Mouse (Mus musculus) embryonic stem cell, embryonic (primary cell): ENCODE data around the gene Malsu1.

Experiments
- CTCF ChIA-PET, 4 experiments: fragments of 300-600 bp in 2 of 4; fragments of 350-600 bp in 2 of 4; sonication (Branson Sonifier 250); formaldehyde crosslinking; loops; one replicate each; lab custom pipeline; 2022; ENCODE audit warnings: inconsistent platforms in 2 of 4; lab: Charles Lee
- POLR2A ChIA-PET, 4 experiments: fragments of 300-600 bp in 2 of 4; fragments of 350-600 bp in 2 of 4; sonication (Branson Sonifier 250); formaldehyde crosslinking; loops; one replicate each; lab custom pipeline; 2022; ENCODE audit warnings: antibody characterized with exemption in 4 of 4, inconsistent platforms in 1 of 4; lab: Charles Lee

Malsu1 gene

GRCm38 (mm10) chr6:49050677-49051410 lies 22.8 kb upstream of the Malsu1 start:
- ChIA-PET POLR2A (interaction anchor here in 1 of 4 experiments (1.3 kb wide), 1 partner anchor 27 kb away, joined by 3 read pairs; no protein-coding TSS in a partner anchor), CTCF (interaction anchor here in 1 of 4 experiments (2.4 kb wide), 1 partner anchor 11 kb away, joined by 5 read pairs; no protein-coding TSS in a partner anchor)

GRCm38 (mm10) chr6:49052191-49052590 lies 21.4 kb upstream of the Malsu1 start:
- CTCF ChIA-PET = interaction anchor here in 1 of 4 experiments (0.6 kb wide), 1 partner anchor 138 kb away, joined by 3 read pairs; no protein-coding TSS in a partner anchor

GRCm38 (mm10) chr6:49055256-49055733 lies 18.3 kb upstream of the Malsu1 start:
- ChIA-PET POLR2A (interaction anchor here in 1 of 4 experiments (0.6 to 1.0 kb wide), 3 partner anchors 13 to 178 kb away, joined by 3 read pairs; no protein-coding TSS in a partner anchor), CTCF (interaction anchor here in 1 of 4 experiments (1.0 kb wide), 1 partner anchor 18 kb away, joined by 3 read pairs; the partner anchor contains the start of gene Malsu1)

More at GRCm38 (mm10) chr6:49052191-49052590, 21.4 kb upstream of the Malsu1 start:
- POLR2A ChIA-PET = no interaction called here

GRCm38 (mm10) chr6:49056009-49056408 lies 17.6 kb upstream of the Malsu1 start:
- ChIA-PET CTCF (interaction anchor here in 2 of 4 experiments (0.8 to 2.1 kb wide), 4 partner anchors 18 to 429 kb away, joined by 3 to 8 read pairs (median 3); partner anchors contain the start of genes AI854703 (in 1 of the 2) and Malsu1 (in 1 of the 2)), POLR2A (interaction anchor here in 1 of 4 experiments (0.6 to 2.2 kb wide), 5 partner anchors 9 to 177 kb away, joined by 3 to 6 read pairs (median 3); no protein-coding TSS in a partner anchor)

DNA sequence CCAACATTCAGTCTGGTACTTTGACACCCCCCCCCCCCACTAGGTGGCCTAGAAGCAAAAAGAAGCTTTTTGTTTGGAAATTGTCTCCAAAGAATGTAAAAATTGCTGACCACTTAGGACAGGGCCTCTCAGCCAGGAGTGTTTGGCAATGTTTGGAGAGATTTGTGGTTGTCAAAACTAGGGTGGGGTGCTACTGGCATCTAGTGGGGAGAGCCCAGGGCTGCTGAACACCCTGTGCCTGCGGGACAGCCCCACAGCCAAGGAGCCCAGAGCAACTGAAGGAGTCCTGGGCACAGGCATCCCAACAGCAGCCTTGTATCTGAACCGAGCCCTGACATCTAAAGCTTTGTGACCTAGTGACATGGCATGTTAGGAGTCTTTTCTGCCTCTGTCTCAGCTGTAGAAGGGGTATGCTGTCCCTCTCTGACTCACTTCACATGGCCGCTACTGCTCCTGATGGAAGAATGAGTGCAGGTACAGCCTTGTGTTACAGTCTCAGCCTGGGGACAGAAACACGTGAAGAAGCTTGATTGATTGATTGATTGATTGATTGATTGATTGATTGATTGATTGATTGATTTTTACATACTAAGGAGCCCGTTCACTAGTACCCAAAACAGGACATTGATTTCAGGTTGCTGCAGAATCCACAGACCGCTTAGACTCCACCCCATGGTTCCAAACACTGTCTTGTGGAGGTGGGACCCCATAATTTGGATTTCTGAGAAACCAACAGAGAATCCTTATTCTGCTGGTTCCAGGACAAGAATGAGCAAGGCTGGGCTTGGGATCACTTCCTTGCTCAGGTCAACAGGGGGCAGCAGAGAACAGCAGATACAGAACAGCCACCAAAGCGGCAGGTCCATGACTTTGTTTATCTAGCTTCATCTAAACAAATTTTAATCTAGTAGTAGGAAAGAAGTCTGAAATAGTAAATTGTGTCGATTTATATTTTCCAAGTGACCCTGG lies 16.3 kb upstream of the Malsu1 start:
- ChIA-PET CTCF (interaction anchor here in 3 of 4 experiments (0.6 to 2.1 kb wide), 24 partner anchors 9 to 1242 kb away, joined by 3 to 12 read pairs (median 4); partner anchors contain the start of gene Fam221a (in 1 of the 3)), POLR2A (interaction anchor here (0.5 to 2.5 kb wide), 10 partner anchors 8 to 320 kb away, joined by 3 to 11 read pairs (median 3); partner anchors contain the start of gene Malsu1 (in 1 of the 4))

GRCm38 (mm10) chr6:49068361-49068760 lies 5.2 kb upstream of the Malsu1 start:
- CTCF ChIA-PET = interaction anchor here in 1 of 4 experiments (0.5 to 1.7 kb wide), 3 partner anchors 10 to 253 kb away, joined by 4 read pairs; no protein-coding TSS in a partner anchor

GRCm38 (mm10) chr6:49074117-49074490 lies 509 bp downstream of the Malsu1 start:
- ChIA-PET POLR2A (interaction anchor here (0.6 to 4.1 kb wide), 89 partner anchors 8 to 519 kb away, joined by 3 to 87 read pairs (median 4); partner anchors contain the start of genes Fam221a (in 2 of the 4), Gimap9 (in 1 of the 4) and Tra2a (in 1 of the 4)), CTCF (interaction anchor here in 3 of 4 experiments (0.7 to 1.7 kb wide), 6 partner anchors 15 to 214 kb away, joined by 3 to 4 read pairs (median 4); no protein-coding TSS in a partner anchor)

More at GRCm38 (mm10) chr6:49068361-49068760, 5.2 kb upstream of the Malsu1 start:
- POLR2A ChIA-PET = interaction anchor here in 2 of 4 experiments (0.6 to 1.6 kb wide), 3 partner anchors 31 to 158 kb away, joined by 3 to 6 read pairs (median 3); no protein-coding TSS in a partner anchor

DNA sequence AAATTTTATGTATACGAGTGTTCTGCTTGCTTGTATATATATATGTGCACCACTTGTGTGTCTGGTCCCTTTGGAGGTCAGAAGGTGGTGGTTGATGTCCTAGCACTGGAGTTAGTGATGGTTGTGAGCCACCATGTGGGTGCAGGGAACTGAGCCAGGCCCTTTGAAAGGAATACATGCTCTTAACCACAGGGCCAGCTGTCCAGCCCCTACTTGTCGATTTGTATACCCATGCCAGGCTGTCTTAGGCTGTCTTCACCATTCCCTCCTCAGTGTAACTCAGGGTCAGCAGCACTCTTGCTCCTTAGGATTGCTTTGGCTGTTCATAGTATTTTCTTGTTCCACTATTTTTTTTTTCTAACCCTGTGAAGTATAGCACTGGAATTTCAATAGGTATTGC lies 4.3 kb downstream of the Malsu1 start:
- CTCF ChIA-PET = no interaction called here

DNA sequence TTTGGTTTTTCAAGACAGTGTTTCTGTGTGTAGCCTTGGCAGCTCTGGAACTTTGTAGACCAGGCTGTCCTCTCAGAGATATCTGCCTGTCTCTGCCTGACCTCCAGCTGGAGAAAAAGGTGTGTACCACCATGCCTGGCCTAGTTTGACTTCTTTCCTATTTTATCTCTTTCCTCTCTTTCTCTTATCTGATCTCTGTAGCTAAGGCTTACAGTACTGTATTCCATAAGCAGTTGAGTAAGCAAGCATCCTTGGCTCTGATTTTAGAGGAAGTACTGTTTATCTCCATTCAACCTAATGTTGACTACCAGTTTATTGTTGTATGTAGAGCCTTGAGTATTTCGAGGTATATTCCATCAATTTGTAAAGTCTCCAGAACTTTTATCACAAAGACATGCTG lies 5.7 kb downstream of the Malsu1 start:
- POLR2A ChIA-PET = interaction anchor here in 3 of 4 experiments (0.7 to 14.4 kb wide), 4 partner anchors 16 to 139 kb away, joined by 3 to 232 read pairs (median 4); no protein-coding TSS in a partner anchor
- CTCF ChIA-PET = interaction anchor here in 1 of 4 experiments (0.7 kb wide), 1 partner anchor 1727 kb away, joined by 3 read pairs; no protein-coding TSS in a partner anchor

More for the DNA sequence above, 4.3 kb downstream of the Malsu1 start:
- POLR2A ChIA-PET = interaction anchor here in 1 of 4 experiments (1.2 kb wide), 1 partner anchor 140 kb away, joined by 3 read pairs; no protein-coding TSS in a partner anchor

DNA sequence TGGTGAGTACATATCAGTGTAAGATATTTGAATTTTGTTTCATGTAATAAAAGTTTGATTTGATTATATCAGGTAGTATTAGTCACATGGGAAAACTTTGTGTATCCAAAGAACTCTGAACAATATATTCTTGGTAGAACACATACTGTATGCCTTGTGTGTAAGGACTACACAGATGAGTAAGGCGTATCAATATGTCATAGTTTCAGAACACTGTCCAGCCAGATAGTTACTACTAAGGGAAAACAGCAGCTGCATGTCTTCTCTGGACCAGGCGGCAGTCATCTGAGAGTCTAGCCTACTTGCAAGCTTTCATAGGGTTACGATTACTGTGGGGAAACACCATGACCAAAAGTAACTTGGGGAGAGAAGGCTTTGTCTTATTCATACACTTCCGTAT lies 9.4 kb downstream of the Malsu1 start:
- ChIA-PET POLR2A (interaction anchor here in 3 of 4 experiments (0.9 to 14.4 kb wide), 10 partner anchors 8 to 79 kb away, joined by 3 to 232 read pairs (median 8); partner anchors contain the start of gene Malsu1 (in 3 of the 3)), CTCF (interaction anchor here in 2 of 4 experiments (0.7 to 1.1 kb wide), 2 partner anchors 16 to 75 kb away, joined by 3 read pairs; no protein-coding TSS in a partner anchor)

DNA sequence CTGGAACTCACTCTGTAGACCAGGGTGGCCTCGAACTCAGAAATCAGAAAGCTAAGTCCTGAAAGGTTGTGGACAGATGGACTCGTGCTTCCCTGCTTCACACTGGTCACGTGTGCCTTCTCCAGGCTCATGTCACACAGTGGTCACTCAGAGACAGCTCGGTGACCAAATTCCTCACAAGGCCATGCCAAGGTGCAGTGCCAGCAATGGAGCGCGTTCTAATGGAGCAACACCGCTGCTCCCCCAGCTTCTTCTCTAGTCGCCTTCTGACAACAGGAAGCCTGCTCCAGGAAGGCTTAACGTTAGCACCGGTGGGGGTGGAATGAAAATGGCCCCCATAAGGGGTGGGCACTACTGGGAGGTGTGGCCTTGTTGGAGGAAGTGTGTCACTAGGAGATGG lies 21.4 kb downstream of the Malsu1 start:
- ChIA-PET POLR2A (interaction anchor here in 3 of 4 experiments (0.6 to 11.9 kb wide), 29 partner anchors 8 to 596 kb away, joined by 3 to 232 read pairs (median 5); partner anchors contain the start of genes Malsu1 (in 3 of the 3) and Tra2a (in 1 of the 3)), CTCF (interaction anchor here in 1 of 4 experiments (0.6 to 1.0 kb wide), 3 partner anchors 33 to 268 kb away, joined by 3 to 5 read pairs (median 3); no protein-coding TSS in a partner anchor)

DNA sequence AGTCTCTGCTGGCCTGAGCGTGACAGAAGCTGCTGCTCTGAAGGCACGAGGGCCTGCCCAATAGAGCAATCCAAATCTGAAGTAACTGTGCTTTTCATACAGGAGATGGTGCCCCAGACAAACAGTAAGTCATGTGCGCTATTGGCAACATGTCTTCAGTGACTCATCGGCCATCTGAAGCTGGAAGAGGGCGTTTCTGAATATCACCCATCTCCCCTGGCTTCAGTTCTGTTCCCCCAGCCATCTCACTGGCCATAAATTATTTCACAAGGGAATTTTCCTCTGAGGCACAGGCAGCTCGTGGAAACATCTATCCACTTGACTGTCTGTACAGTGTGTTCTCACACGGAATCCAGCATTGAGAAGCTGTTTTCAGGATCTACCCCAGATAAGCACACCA lies 22.8 kb downstream of the Malsu1 start:
- ChIA-PET POLR2A (interaction anchor here in 3 of 4 experiments (0.6 to 11.9 kb wide), 25 partner anchors 8 to 167 kb away, joined by 3 to 232 read pairs (median 4); partner anchors contain the start of genes Malsu1 (in 2 of the 3) and Tra2a (in 1 of the 3)), CTCF (interaction anchor here in 1 of 4 experiments (0.6 kb wide), 1 partner anchor 15 kb away, joined by 5 read pairs; no protein-coding TSS in a partner anchor)

GRCm38 (mm10) chr6:49096933-49097461 lies 23.4 kb downstream of the Malsu1 start:
- CTCF ChIA-PET = interaction anchor here in 3 of 4 experiments (0.6 kb wide), 3 partner anchors 15 to 91 kb away, joined by 3 to 5 read pairs (median 5); no protein-coding TSS in a partner anchor
- POLR2A ChIA-PET = interaction anchor here (0.5 to 11.9 kb wide), 22 partner anchors 9 to 121 kb away, joined by 3 to 232 read pairs (median 4); partner anchors contain the start of gene Malsu1 (in 2 of the 4)

DNA sequence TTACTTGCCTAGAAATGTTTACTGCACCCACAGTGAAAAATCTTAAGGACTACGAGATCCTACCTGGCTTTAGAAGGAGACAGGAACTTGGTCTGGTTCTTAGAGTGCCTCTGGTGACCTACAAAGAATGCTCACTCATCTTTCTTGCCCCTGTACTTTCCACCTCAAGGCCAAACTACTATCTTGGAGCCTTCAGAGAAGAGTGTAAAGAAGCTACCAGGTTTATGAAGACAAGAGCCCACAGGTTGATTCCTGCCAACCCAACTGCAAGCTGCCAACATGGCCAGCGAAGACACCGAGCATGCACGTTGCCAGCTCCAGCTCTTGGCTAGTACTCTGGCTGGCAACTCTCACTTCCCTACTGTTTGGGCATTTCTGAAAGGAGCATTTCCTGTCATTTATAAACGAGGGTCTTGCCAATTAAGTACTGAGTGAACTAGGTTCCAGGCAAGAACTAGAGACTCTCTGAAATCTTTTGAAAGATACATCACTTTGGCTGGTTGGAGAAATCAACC lies 24.1 kb downstream of the Malsu1 start:
- CTCF ChIA-PET = interaction anchor here in 3 of 4 experiments (0.6 to 0.9 kb wide), 4 partner anchors 38 to 91 kb away, joined by 3 to 5 read pairs (median 3); no protein-coding TSS in a partner anchor
- POLR2A ChIA-PET = interaction anchor here (0.5 to 11.9 kb wide), 19 partner anchors 8 to 166 kb away, joined by 3 to 232 read pairs (median 4); partner anchors contain the start of genes Malsu1 (in 2 of the 4) and Tra2a (in 1 of the 4)

GRCm38 (mm10) chr6:49099086-49099485 lies 25.5 kb downstream of the Malsu1 start:
- POLR2A ChIA-PET = interaction anchor here in 3 of 4 experiments (0.5 to 11.9 kb wide), 79 partner anchors 8 to 269 kb away, joined by 3 to 232 read pairs (median 5); partner anchors contain the start of genes Fam221a (in 3 of the 3), Malsu1 (in 3 of the 3) and Tra2a (in 2 of the 3)
- CTCF ChIA-PET = interaction anchor here in 3 of 4 experiments (0.5 to 1.6 kb wide), 8 partner anchors 16 to 134 kb away, joined by 3 to 6 read pairs (median 4); no protein-coding TSS in a partner anchor
